ENCODE assay signal across 28 mouse cellular contexts in the genomic region with DNA sequence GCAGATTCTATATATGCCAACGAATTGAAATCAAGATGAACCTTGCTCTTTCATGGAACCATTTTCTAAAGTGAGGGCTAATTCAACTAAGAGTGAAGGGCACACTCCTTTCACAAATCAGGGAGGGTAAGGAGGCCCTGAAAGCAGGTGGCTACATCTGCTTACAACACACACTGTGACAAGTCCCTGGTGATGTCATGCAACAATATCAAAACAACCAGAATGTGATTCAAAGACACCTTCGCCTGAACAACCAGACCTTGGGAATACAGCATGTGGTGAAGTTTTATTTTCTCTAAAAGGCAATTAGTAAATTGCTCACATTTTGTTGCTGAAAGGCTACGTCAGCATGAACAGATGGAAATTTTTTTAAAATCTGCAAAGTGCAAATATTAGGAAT.
DNase-seq lines count a peak whose midpoint lies in the region; ATAC-seq lines count a peak whose summit lies in the region.
"Had no signal": no experiment of that assay in that cellular context is flagged by ENCODE, and none has a peak within 500 bp of the region (broad histone marks: within the 10 kb centered on the region; RNA-seq: fewer than 3 reads in every experiment).

No protein-coding gene starts in this region.

- H3K4me2 ChIP-seq in forebrain, embryonic 14.5 days (ENCODE audit: low read length): no peak overlapping the region
- no peak overlapping the region for H3K4me2 ChIP-seq in forebrain, embryonic 16.5 days (ENCODE audit: low read length)
- H3K4me2 ChIP-seq: embryonic facial prominence, embryonic 12.5 days; embryonic facial prominence, embryonic 15.5 days; heart, embryonic 13.5 days; hindbrain, embryonic 14.5 days had no signal

- ATAC-seq in forebrain, embryonic 14.5 days: peak; percentile 66; the same call in 1 of the 2 replicates
- peak; percentile 45; the same call in 1 of the 2 replicates for ATAC-seq in forebrain, embryonic 16.5 days
- ATAC-seq: intestine, postnatal 0 days; Patski had no signal

- WGBS in forebrain, embryonic 14.5 days: 67% methylated on average over 3 of the region's 3 CpGs
- WGBS in forebrain, embryonic 10.5 days: 88% methylated on average over 3 of the region's 3 CpGs
- WGBS in forebrain, embryonic 16.5 days: 57% methylated on average over 3 of the region's 3 CpGs

- no peaks in the 10 kb centered on the region for H3K27me3 ChIP-seq in forebrain, embryonic 14.5 days (replicated peaks; ENCODE audit: control insufficient read depth, insufficient read depth, low read length)
- H3K27me3 ChIP-seq in forebrain, embryonic 10.5 days (ENCODE audit: poor library complexity, severe bottlenecking): no peaks in the 10 kb centered on the region
- no peaks in the 10 kb centered on the region for H3K27me3 ChIP-seq in forebrain, embryonic 16.5 days (replicated peaks; ENCODE audit: control insufficient read depth, insufficient read depth, low read length)
- H3K27me3 ChIP-seq: CH12.LX; embryonic facial prominence, embryonic 12.5 days; embryonic facial prominence, embryonic 15.5 days; heart, embryonic 13.5 days had no signal

- no peak overlapping the region for H3K9ac ChIP-seq in forebrain, embryonic 14.5 days (ENCODE audit: low read length)
- no peak overlapping the region for H3K9ac ChIP-seq in forebrain, embryonic 16.5 days (replicated peaks; ENCODE audit: low read depth, low read length)
- H3K9ac ChIP-seq: embryonic facial prominence, embryonic 12.5 days; embryonic facial prominence, embryonic 15.5 days; heart, embryonic 13.5 days; hindbrain, embryonic 14.5 days had no signal

- H3K36me3 ChIP-seq in forebrain, embryonic 14.5 days (ENCODE audit: control insufficient read depth, insufficient read depth, low read length): no peaks in the 10 kb centered on the region
- H3K36me3 ChIP-seq in forebrain, embryonic 10.5 days (replicated peaks): no peaks in the 10 kb centered on the region
- H3K36me3 ChIP-seq in forebrain, embryonic 16.5 days (ENCODE audit: control insufficient read depth, insufficient read depth): no peaks in the 10 kb centered on the region
- H3K36me3 ChIP-seq: embryonic facial prominence, embryonic 12.5 days; embryonic facial prominence, embryonic 15.5 days; G1E; heart, embryonic 10.5 days; heart, embryonic 13.5 days had no signal

- no peak overlapping the region for H3K4me3 ChIP-seq in forebrain, embryonic 14.5 days (ENCODE audit: low read depth, low read length)
- H3K4me3 ChIP-seq in forebrain, embryonic 10.5 days: no peak overlapping the region
- H3K4me3 ChIP-seq in forebrain, embryonic 16.5 days (replicated peaks; ENCODE audit: low read length): no peak overlapping the region
- H3K4me3 ChIP-seq: embryonic facial prominence, embryonic 12.5 days; embryonic facial prominence, embryonic 15.5 days; heart, adult 2 months; heart, embryonic 10.5 days; heart, embryonic 13.5 days had no signal

- DNase-seq in forebrain, embryonic 14.5 days (ENCODE audit: low spot score): peak; percentile 36
- no peak for DNase-seq in forebrain, embryonic 10.5 days (ENCODE audit: extremely low spot score, low spot score)
- peak; percentile 29 for DNase-seq in layer of hippocampus, adult 9-11 months
- no peak for DNase-seq in layer of hippocampus, adult 11-12 months (ENCODE audit: low spot score)
- no peak for DNase-seq in urinary bladder, adult 2 months (ENCODE audit: low spot score)
- no peak for DNase-seq in yolk sac, embryonic 10.5 days (ENCODE audit: low spot score)
- DNase-seq: adrenal gland, postnatal 10 days; adrenal gland, postnatal 36 days; B cell, adult 2 months; cerebellum, adult 11-12 months; cerebellum, adult 8-10 months; cerebellum, postnatal 10 days; cerebellum, postnatal 36 days; gastrocnemius, postnatal 10 days; gastrocnemius, postnatal 36 days; heart, adult 2 months; heart, postnatal 14 days; heart, postnatal 4 days had no signal

- H3K9me3 ChIP-seq in forebrain, embryonic 14.5 days (replicated peaks; ENCODE audit: control insufficient read depth, low read length): no peaks in the 10 kb centered on the region
- no peaks in the 10 kb centered on the region for H3K9me3 ChIP-seq in forebrain, embryonic 10.5 days
- no peaks in the 10 kb centered on the region for H3K9me3 ChIP-seq in forebrain, embryonic 16.5 days (ENCODE audit: control insufficient read depth, low read length)
- H3K9me3 ChIP-seq: embryonic facial prominence, embryonic 12.5 days; embryonic facial prominence, embryonic 15.5 days; heart, embryonic 10.5 days; heart, embryonic 13.5 days had no signal

- no peaks in the 10 kb centered on the region for H3K4me1 ChIP-seq in forebrain, embryonic 14.5 days (ENCODE audit: control insufficient read depth, insufficient read depth, low read length)
- H3K4me1 ChIP-seq in forebrain, embryonic 10.5 days: no peaks in the 10 kb centered on the region
- H3K4me1 ChIP-seq in forebrain, embryonic 16.5 days (replicated peaks; ENCODE audit: control insufficient read depth, insufficient read depth, low read length): peaks cover 4% of the 10 kb centered on the region; the same call in 1 of the 2 replicates
- H3K4me1 ChIP-seq: embryonic facial prominence, embryonic 12.5 days; embryonic facial prominence, embryonic 15.5 days; heart, embryonic 10.5 days; heart, embryonic 13.5 days had no signal

- no peak overlapping the region for H3K27ac ChIP-seq in forebrain, embryonic 14.5 days (ENCODE audit: low read depth, low read length)
- no peak overlapping the region for H3K27ac ChIP-seq in forebrain, embryonic 10.5 days
- peak overlapping the region; percentile 35; the same call in 1 of the 2 replicates for H3K27ac ChIP-seq in forebrain, embryonic 16.5 days (ENCODE audit: low read length)
- H3K27ac ChIP-seq: embryonic facial prominence, embryonic 12.5 days; embryonic facial prominence, embryonic 15.5 days; heart, adult 2 months; heart, embryonic 10.5 days; heart, embryonic 13.5 days; hindbrain, embryonic 14.5 days had no signal

Comparison
In these comparisons a context has a peak if more than half of its experiments do, and no peak if none do; other contexts are left out.
1. DNase-seq: peak in forebrain, embryonic 14.5 days (single experiment) and layer of hippocampus, adult 9-11 months (single experiment); none in forebrain, embryonic 10.5 days (single experiment), layer of hippocampus, adult 11-12 months (single experiment), urinary bladder, adult 2 months (single experiment) and yolk sac, embryonic 10.5 days (single experiment).